Mouse (Mus musculus) midbrain, embryonic 16.5 days (tissue): ENCODE results near the gene Mn1. TPM values are rescaled to one million over a fixed set of nuclear protein-coding genes. Genes with fewer than 3 reads are reported as not detected.

ENCODE experiments used
- ATAC-seq: fragments of 200-750 bp; cut with Nextera tagmentation; 2 replicates; pipeline ENCODE4 v1.8.0; 2017; ENCODE audit warnings: moderate TSS enrichment
- H3K27ac ChIP-seq: fragments of 300-500 bp; sonication (generic); 2 replicates; pipeline ENCODE4 v1.5.1; 2014; ENCODE audit warnings: mild to moderate bottlenecking, low read length, mixed read lengths
- H3K27me3 ChIP-seq: fragments of 300-500 bp; sonication (generic); 2 replicates; pipeline ENCODE4 v1.6.1; 2014; ENCODE audit warnings: low read depth, low read length, mixed read lengths; ENCODE audit not compliant: control insufficient read depth, insufficient read depth
- H3K36me3 ChIP-seq: fragments of 300-500 bp; sonication (generic); 2 replicates; pipeline ENCODE4 v1.6.1; 2014; ENCODE audit warnings: mild to moderate bottlenecking, low read length, moderate library complexity, mixed read lengths; ENCODE audit not compliant: control insufficient read depth, insufficient read depth
- H3K4me1 ChIP-seq: fragments of 300-500 bp; sonication (generic); 2 replicates; pipeline ENCODE4 v1.6.1; 2014; ENCODE audit warnings: mild to moderate bottlenecking, low read length, mixed read lengths; ENCODE audit not compliant: control insufficient read depth, insufficient read depth
- H3K4me2 ChIP-seq: fragments of 300-500 bp; sonication (generic); 2 replicates; pipeline ENCODE4 v1.6.1; 2014; ENCODE audit warnings: mild to moderate bottlenecking, low read length, mixed read lengths
- H3K4me3 ChIP-seq: fragments of 300-500 bp; sonication (generic); 2 replicates; pipeline ENCODE4 v1.5.1; 2014; ENCODE audit warnings: low read depth, mild to moderate bottlenecking, low read length, moderate library complexity, mixed read lengths
- H3K9ac ChIP-seq: fragments of 300-500 bp; sonication (generic); 2 replicates; pipeline ENCODE4 v1.6.1; 2014; ENCODE audit warnings: low read depth, low read length, mixed read lengths
- H3K9me3 ChIP-seq: fragments of 300-500 bp; sonication (generic); replicated peaks from 2 replicates; pipeline ENCODE4 v1.6.1; 2014; ENCODE audit warnings: mild to moderate bottlenecking, low read length, mixed read lengths; ENCODE audit not compliant: control insufficient read depth, poor library complexity, severe bottlenecking
- WGBS: fragments of 180-500 bp; shearing (Covaris S2); extraction: QIAGEN DNeasy Blood & Tissue Kit; methylation state at CpG from one replicate; pipeline ENCODE4 v1.1.7; 2014; 5-methylcytosine and 5-hydroxymethylcytosine counted together
- polyA plus RNA-seq: library from polyadenylated mRNA; unstranded; fragments of >200 nt; fragmentation: Nextera tagmentation; extraction: Ambion mirVana; gene quantifications from 2 replicates; pipeline ENCODE4 v1.2.1, GENCODE M21; 2015

The Mn1 gene
- polyA plus RNA-seq, 1 experiment from 2014 or later, result 50.3 TPM

GRCm38 (mm10) chr5:111454240-111454639, 37.1 kb downstream of the Mn1 start:
- Histone ChIP-seq H3K27me3 (no peaks in the 10 kb centered on the region), H3K4me1 (peaks cover 7% of the 10 kb centered on the region; the same call in 1 of the 2 replicates), H3K4me3 (no peak overlapping the region), H3K36me3 (peaks cover 12% of the 10 kb centered on the region; the same call in 1 of the 2 replicates), H3K9me3 (no peaks in the 10 kb centered on the region), H3K27ac (no peak overlapping the region), H3K9ac (no peak overlapping the region), H3K4me2 (no peak overlapping the region)
- 91% methylated on average over 5 of the region's 5 CpGs for WGBS
- ATAC-seq, result no peak

- ATAC-seq, result no peak
- Histone ChIP-seq H3K4me3 (no peak overlapping the region), H3K4me2 (no peak overlapping the region), H3K9me3 (no peaks in the 10 kb centered on the region), H3K36me3 (peaks cover 12% of the 10 kb centered on the region; the same call in 1 of the 2 replicates), H3K4me1 (peaks cover 2% of the 10 kb centered on the region; the same call in 1 of the 2 replicates), H3K9ac (no peak overlapping the region), H3K27me3 (no peaks in the 10 kb centered on the region), H3K27ac (no peak overlapping the region)
- WGBS, result 95% methylated on average over 6 of the region's 6 CpGs
These were observed 37.7 kb downstream of the Mn1 start for GRCm38 (mm10) chr5:111454876-111455275.

GRCm38 (mm10) chr5:111458675-111459074, 41.5 kb downstream of the Mn1 start:
- Histone ChIP-seq H3K36me3 (peaks cover 12% of the 10 kb centered on the region; the same call in 1 of the 2 replicates), H3K4me1 (no peaks in the 10 kb centered on the region), H3K9me3 (no peaks in the 10 kb centered on the region), H3K4me2 (no peak overlapping the region), H3K4me3 (no peak overlapping the region), H3K27me3 (no peaks in the 10 kb centered on the region), H3K27ac (no peak overlapping the region), H3K9ac (no peak overlapping the region)
- WGBS, result 91% methylated on average over 6 of the region's 6 CpGs
- peak; percentile 27; the same call in 1 of the 2 replicates for ATAC-seq

- H3K9me3 ChIP-seq, result no peaks in the 10 kb centered on the region
- 0 out of 2 replicates have a peak, but pooled peaks have one; percentile 28 for ATAC-seq
- H3K4me3 ChIP-seq, result no peak overlapping the region
- no peak overlapping the region for H3K4me2 ChIP-seq
- 59% methylated on average over 11 of the region's 11 CpGs for WGBS
- peaks cover 2% of the 10 kb centered on the region; the same call in 1 of the 2 replicates for H3K4me1 ChIP-seq
- H3K9ac ChIP-seq, result no peak overlapping the region
- no peak overlapping the region for H3K27ac ChIP-seq
- H3K27me3 ChIP-seq, result no peaks in the 10 kb centered on the region
- H3K36me3 ChIP-seq, result no peaks in the 10 kb centered on the region
These were observed 48.7 kb downstream of the Mn1 start for GRCm38 (mm10) chr5:111465811-111466299.

GRCm38 (mm10) chr5:111466429-111466828, 49.3 kb downstream of the Mn1 start:
- H3K27ac ChIP-seq, result no peak overlapping the region
- H3K4me2 ChIP-seq, result no peak overlapping the region
- no peak overlapping the region for H3K9ac ChIP-seq
- no peak for ATAC-seq
- no peaks in the 10 kb centered on the region for H3K9me3 ChIP-seq
- peaks cover 2% of the 10 kb centered on the region; the same call in 1 of the 2 replicates for H3K4me1 ChIP-seq
- 87% methylated on average over 9 of the region's 9 CpGs for WGBS
- no peaks in the 10 kb centered on the region for H3K27me3 ChIP-seq
- no peaks in the 10 kb centered on the region for H3K36me3 ChIP-seq
- H3K4me3 ChIP-seq, result no peak overlapping the region

GRCm38 (mm10) chr5:111467699-111468098, 50.5 kb downstream of the Mn1 start:
- Histone ChIP-seq H3K36me3 (no peaks in the 10 kb centered on the region), H3K27ac (no peak overlapping the region), H3K4me1 (peaks cover 2% of the 10 kb centered on the region; the same call in 1 of the 2 replicates), H3K27me3 (no peaks in the 10 kb centered on the region), H3K9ac (no peak overlapping the region), H3K4me3 (no peak overlapping the region), H3K9me3 (no peaks in the 10 kb centered on the region), H3K4me2 (no peak overlapping the region)
- no peak for ATAC-seq
- WGBS, result 81% methylated on average over 5 of the region's 5 CpGs

GRCm38 (mm10) chr5:111469195-111469882, 52.2 kb downstream of the Mn1 start:
- Histone ChIP-seq H3K9ac (no peak overlapping the region), H3K4me1 (peaks cover 2% of the 10 kb centered on the region; the same call in 1 of the 2 replicates), H3K4me3 (no peak overlapping the region), H3K27me3 (no peaks in the 10 kb centered on the region), H3K9me3 (no peaks in the 10 kb centered on the region), H3K4me2 (no peak overlapping the region), H3K27ac (no peak overlapping the region), H3K36me3 (no peaks in the 10 kb centered on the region)
- WGBS, result 78% methylated on average over 7 of the region's 7 CpGs
- ATAC-seq, result no peak

GRCm38 (mm10) chr5:111470875-111471274, 53.7 kb downstream of the Mn1 start:
- H3K4me2 ChIP-seq, result no peak overlapping the region
- H3K27me3 ChIP-seq, result no peaks in the 10 kb centered on the region
- no peaks in the 10 kb centered on the region for H3K36me3 ChIP-seq
- H3K4me3 ChIP-seq, result no peak overlapping the region
- no peak for ATAC-seq
- H3K9ac ChIP-seq, result no peak overlapping the region
- H3K9me3 ChIP-seq, result no peaks in the 10 kb centered on the region
- H3K4me1 ChIP-seq, result peaks cover 2% of the 10 kb centered on the region; the same call in 1 of the 2 replicates
- no peak overlapping the region for H3K27ac ChIP-seq
- 85% methylated on average over 4 of the region's 4 CpGs for WGBS

GRCm38 (mm10) chr5:111473425-111473824, 56.3 kb downstream of the Mn1 start:
- Histone ChIP-seq H3K27me3 (no peaks in the 10 kb centered on the region), H3K4me2 (no peak overlapping the region), H3K4me3 (no peak overlapping the region), H3K4me1 (no peaks in the 10 kb centered on the region), H3K9me3 (no peaks in the 10 kb centered on the region), H3K9ac (no peak overlapping the region), H3K27ac (no peak overlapping the region), H3K36me3 (no peaks in the 10 kb centered on the region)
- ATAC-seq, result no peak
- 84% methylated on average over 11 of the region's 11 CpGs for WGBS
